Mouse (Mus musculus): ENCODE data around the gene Gm9195.
A peak's percentile ranks its signal among the peaks of the same experiment; 100 is the strongest.

Gm9195 gene

GRCm38 (mm10) chr14:72491738-72492137, at the start of gene Gm9195:
Gene Gm9195, minus strand, starts transcription at chr14:72491838.
- DNase-seq = no peak

GRCm38 (mm10) chr14:72536392-72537017, 44.9 kb upstream of the Gm9195 start:
- no peak for DNase-seq

- no peak for DNase-seq
Observed at GRCm38 (mm10) chr14:72533862-72534261, 42.2 kb upstream of the Gm9195 start.

- peak; percentile 9 for DNase-seq
Observed at GRCm38 (mm10) chr14:72532028-72532917, 40.6 kb upstream of the Gm9195 start.

- DNase-seq = no peak
Observed at GRCm38 (mm10) chr14:72527126-72527525, 35.5 kb upstream of the Gm9195 start.

DNA sequence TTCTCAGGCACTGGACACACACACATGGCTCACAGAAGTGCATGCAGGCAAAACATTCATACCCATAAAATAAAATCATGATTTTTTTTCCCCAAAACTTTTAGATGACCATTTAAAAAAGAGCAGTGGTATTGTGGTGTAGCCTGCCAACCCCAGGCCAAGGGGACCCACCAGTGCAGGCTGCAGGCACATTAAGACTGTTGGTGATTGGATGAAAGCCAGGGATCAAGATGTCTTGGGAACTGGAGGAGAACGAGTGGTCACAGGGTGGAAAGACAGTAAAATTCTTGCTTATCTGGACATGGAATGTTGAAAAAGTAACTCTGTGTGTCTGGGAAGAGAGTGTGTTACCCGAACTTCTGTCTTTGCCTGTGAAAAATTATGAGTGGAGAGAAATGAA, 27.9 kb upstream of the Gm9195 start:
- DNase-seq = no peak

DNA sequence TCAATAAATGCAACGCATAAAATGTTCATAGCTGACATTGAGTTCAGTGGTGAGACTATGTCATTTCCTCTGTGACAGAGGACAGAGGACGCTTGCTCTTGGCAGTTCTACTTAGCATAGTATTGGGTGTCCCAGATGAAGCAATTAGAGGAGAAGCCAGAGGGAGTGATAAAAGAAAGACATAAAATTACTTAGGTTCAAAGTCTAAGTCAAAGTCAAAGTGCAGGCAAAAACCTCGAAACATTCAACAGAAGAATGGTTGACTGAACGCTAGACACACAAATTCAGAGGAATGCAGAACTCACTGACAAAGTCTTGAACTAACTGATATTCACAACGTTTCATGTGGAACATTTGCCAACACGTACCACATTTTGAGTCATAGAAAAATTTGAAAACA, 27.1 kb upstream of the Gm9195 start:
- DNase-seq = no peak

- peak; percentile 22 for DNase-seq
Observed at GRCm38 (mm10) chr14:72516376-72516775, 24.7 kb upstream of the Gm9195 start.

- DNase-seq = no peak
Observed at GRCm38 (mm10) chr14:72506723-72507420, 15.2 kb upstream of the Gm9195 start.

GRCm38 (mm10) chr14:72506018-72506722, 14.5 kb upstream of the Gm9195 start:
- no peak for DNase-seq

GRCm38 (mm10) chr14:72504985-72505384, 13.3 kb upstream of the Gm9195 start:
- no peak for DNase-seq

DNA sequence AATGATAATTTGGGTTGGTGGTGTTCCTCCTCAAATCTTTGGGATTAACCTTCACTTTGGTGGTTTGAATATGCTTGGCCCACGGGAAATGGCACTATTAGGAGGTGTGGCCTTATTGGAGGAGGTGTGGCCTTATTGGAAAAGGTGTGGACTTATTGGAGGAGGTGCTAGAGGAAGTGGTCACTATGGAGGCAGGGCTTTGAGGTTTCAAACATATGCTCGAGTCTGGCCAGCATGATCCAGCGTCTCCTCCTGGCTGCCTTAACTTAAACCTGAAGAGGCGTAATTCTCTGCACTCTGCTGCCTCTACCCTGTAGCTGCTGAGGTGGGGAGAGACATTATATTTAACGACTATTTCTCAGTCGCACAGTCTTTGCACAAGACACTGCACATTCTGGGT, 11.6 kb upstream of the Gm9195 start:
- no peak for DNase-seq

DNA sequence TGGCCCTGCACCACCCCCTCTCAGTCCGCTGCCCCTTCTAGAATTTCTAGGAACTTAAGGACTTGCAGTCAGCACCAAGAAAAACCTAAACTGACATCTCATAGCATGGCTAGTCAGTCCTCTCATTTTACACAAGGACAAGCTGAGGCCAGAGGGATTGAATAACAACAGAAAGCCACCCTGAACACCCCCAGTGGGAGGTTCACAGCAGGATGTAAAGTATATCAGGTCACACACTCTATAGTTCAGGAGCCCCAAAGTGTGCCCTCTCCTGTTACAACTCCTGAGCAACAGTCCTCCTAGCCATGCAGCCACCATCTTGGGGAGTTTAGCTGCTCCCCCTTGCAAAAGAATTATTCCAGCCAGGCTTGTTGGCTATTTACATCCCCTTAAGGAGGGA, 2.1 kb upstream of the Gm9195 start:
- DNase-seq = no peak

DNA sequence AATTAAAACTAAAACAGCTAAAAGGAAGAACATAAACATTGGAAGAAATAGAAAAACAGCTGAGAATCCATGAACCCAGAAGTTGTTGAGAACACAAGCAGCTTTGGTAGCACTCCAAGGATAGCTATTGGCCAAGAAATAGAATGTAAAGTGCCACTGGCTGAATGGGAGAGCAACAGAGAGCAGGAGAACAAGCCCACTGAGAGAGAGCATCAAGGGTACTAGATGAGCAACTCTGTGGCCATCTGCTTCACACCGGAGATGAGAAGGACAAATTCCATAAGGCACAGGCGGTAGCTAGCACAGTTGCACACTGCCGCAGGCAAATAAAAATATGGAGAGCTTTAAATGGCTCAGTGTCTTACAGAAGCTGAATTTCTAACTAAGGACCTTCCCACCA, 1.3 kb downstream of the Gm9195 start:
- DNase-seq = no peak

DNA sequence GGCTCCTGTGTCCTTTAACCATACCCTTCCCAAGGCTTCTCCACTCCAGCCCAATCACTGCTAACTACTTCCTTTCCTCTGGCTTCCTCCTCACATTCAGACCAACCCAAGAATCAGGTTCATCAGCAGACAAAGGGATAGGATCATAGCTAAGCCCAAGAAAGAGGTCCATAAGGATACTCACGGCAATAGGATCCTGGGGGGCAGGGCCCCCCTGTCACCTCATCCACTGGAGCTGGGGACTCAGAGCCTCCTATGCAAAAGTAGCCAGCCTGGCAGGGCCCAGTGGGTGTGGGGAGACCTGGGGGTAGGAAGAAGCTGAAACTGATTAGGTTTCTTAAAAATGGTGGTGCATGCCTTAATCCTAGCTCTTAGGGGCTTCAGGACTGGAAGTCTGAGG, 17.1 kb downstream of the Gm9195 start:
- no peak for DNase-seq

DNA sequence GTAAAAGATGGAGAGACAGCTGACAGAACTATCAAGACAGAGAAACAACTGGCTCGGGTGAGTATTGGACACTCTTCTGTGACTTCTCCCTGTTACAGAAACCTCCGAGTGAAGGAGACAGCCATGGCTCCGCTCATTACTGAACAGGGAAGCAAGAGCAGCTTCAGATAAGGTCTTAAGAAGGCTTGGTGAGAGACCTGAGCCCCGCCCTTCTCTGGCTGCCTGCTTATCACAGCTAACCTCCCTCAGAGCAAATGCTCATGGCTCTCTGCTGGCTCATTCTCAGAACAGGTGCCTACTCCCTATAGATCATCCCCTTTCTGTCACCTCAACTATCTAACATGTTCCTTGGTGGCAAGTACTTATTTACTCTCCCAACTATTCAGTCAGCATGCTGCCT, 23.2 kb downstream of the Gm9195 start:
- DNase-seq = no peak

DNA sequence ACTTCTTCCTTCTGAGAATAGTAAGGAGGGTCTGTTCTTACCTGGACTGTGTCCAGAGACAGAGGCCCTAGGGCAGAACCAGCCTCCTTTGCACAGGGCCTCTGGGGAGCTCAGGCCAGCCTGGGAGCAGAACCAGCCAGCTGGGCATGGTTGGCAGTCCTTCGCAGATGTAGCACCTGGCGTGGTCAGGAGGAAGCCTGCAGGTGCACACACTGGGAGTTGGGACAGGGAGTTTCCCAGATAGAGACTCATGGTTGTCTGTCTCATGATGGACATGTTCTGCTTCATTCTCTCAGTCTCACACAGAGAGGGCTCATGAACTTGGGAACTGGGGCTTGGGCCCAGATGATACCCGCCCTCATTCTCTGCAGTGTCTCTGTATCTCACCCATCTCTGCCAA, 25.3 kb downstream of the Gm9195 start:
- DNase-seq = no peak

DNA sequence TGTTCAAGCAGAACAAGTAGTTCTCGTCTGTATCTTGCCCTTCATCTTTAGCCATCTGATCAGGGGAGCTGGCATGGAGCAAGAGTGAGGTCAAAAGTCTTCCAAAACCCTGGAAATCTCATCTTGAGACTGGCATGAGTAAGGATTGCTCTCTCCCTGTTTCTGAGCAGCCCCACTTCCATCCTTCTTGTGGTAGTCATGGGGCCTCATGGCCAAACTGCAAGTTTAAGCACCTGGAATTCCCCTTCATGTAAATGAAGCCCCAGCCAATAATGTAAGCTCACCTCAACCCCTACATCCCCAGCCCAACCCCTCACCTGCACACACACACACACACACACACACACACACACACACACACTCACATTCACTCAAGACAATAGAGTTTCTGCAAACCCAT, 30.0 kb downstream of the Gm9195 start:
- no peak for DNase-seq

GRCm38 (mm10) chr14:72460291-72460690, 31.3 kb downstream of the Gm9195 start:
- DNase-seq = no peak

DNA sequence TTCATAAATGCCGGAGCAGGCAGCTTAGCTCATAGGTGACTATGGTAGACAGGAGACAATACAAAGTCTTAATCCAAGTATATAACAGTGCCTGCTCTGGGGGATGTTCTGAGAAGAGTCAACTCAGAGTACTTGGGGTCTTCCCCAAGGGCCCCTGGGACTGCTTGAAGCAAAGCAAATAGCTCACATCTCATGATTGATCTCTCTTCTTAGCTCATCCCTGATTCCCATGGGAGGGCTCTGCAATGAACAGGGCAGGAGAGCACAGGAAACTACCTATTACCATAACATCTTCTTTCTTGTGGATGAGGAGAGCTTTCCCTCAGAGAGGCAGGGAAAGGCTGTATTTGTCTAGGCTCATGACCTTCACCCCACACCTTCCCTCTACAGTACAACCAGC, 32.7 kb downstream of the Gm9195 start:
- DNase-seq = no peak

DNA sequence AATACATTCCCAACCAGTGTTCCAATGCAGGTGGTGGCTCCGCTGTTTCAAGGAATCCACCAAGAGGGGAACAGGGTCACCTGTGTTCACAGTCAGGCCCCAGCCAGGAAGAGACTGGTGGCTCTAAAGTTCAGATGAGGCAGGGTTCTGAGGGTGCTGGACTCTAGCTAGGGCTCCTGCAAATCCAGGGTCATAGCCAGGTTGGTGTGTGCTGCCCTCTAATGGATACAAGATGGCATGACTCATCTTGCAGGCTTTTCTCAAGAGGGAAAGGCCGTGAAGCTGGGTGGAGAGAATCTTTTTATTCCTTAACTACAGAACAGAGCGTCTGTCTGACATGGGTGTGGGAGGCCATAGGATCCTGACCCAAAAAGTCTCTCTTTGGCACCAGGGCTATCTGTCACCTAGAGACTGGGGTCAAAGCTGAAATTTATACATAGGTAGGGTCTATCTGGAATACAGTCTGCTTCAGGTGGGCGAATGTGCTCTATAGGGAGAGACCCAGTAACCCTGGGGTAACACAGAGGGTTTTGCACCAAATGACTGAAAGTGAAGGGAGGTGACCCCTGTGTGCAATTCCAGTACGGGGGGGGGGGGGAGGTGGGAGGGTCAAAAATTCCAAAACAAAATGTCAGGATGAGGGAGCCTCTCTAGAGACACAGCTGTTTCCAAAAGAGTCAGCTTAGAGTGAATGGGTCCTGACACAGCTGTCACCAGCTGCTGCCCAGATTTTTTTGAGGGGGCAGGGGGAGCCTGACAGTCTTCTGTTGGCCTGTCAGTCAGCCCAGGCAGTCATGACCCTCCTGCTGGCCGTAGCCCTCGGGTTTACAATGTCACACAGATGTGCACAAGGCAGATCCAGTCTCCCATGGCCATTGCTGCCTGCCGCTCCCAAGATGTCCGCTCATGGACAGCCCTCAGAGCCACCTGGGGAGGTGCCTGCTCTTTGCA, 44.2 kb downstream of the Gm9195 start:
- peak; percentile 7 for DNase-seq

DNA sequence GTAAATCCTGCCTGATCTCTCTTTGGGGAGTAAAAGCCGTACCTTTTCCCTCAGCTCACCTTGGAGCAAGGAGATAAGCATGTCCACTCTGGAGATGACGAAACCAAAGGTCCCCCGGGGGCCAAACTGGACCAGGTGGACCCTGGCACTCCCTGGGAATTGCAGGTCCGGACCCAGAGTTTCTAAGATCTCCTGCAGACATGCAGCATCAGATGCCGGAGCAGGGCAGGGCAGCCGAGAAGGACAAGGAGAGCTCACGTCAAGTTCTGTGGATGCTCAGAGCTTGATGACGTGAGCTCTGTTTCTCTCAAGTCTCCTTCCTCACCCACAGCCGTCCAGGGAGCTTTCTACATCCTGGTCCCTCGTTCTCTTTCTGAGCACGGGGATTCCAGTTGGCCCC, 48.7 kb downstream of the Gm9195 start:
- no peak for DNase-seq
